Mouse (Mus musculus): ENCODE results near the gene Gm45208.

Gene Gm45208

GRCm38 (mm10) chrX:7775501-7776205 is 53.6 kb downstream of the Gm45208 start:
- no peak for DNase-seq

GRCm38 (mm10) chrX:7776329-7777082 is 54.5 kb downstream of the Gm45208 start:
- DNase-seq = peak; percentile 36 to 79

- DNase-seq = no peak
These were observed 56.6 kb downstream of the Gm45208 start for GRCm38 (mm10) chrX:7778450-7779244.

GRCm38 (mm10) chrX:7779294-7779693 is 57.2 kb downstream of the Gm45208 start:
- no peak for DNase-seq

Data from kidney, postnatal 36 days (tissue).